Mouse (Mus musculus): ENCODE results near the gene Chrne.

GRCm38 (mm10) chr11:70645461-70646258 lies 26.6 kb upstream of the Chrne start:
- no peak; the same call in 1 of the 2 replicates for TF ChIP-seq CTCF (IDR thresholded peaks at IDR 0.05; ENCODE audit: control insufficient read depth, insufficient read depth, low read length)
- no peak for TF ChIP-seq POLR2A (IDR thresholded peaks at IDR 0.05; ENCODE audit: borderline replicate concordance, control insufficient read depth, low read depth, low read length)
